Mouse (Mus musculus) v-Abl transformed pro-B cells (cell line): Measurements from ENCODE around the gene Prkg1.
"Not testable (repeated sequence)": the region's sequence is repeated elsewhere in the genome, so short reads cannot be mapped to it uniquely, and the experiment has no call there.

Experiments
- in situ Hi-C, 2 experiments: fragments of 400-800 bp; cut with MboI; formaldehyde crosslinking; loops; one replicate each; pipeline ENCODE4 v1.15.1; 2025; ENCODE audit not compliant: unreplicated experiment in 2 of 2

The Prkg1 gene

DNA sequence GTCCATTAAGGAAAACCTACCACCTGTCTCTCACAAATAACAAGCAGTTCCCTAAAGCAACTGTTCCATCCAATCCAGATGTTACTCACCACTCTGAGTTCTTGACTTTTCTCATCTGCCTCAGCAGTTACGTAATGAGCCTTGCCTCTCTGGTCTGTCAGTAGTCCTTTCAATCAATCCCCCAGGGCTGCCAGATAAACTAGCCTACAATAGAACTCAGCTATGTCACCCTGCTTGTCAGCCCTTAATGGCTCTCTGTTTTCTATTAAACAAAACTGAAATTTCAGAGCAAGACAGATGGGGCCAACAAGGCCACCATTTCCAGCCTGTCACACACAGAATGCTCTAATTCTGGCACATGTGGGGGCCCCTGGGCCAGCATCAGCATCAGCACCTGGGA lies 293.1 kb downstream of the Prkg1 start:
- in situ Hi-C loops, result no loop called here

GRCm38 (mm10) chr19:31460188-31460587 lies 304.6 kb downstream of the Prkg1 start:
- in situ Hi-C loops, result no loop called here

DNA sequence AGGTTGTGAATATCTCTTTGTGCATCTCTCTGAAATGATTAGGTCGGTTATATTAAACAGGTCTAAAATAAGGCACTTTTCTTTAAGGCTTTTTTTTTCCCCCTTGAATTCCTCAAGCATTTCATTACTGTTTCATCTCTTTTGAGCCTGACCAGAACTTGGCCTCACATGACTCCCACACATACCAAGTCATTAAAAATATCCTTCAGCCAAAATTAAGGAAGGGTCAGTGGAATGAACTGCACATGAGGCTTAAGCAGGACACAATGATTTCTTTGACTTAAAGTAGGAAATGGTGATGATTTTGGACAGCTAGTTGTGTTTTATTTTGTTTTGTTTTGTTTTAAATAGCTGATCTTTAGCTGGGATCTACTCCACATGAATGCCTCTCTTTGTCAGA lies 320.7 kb downstream of the Prkg1 start:
- in situ Hi-C loops, result no loop called here

GRCm38 (mm10) chr19:31442311-31442710 lies 322.5 kb downstream of the Prkg1 start:
- in situ Hi-C loops, result no loop called here

GRCm38 (mm10) chr19:31433446-31433845 lies 331.4 kb downstream of the Prkg1 start:
- in situ Hi-C loops, result no loop called here

GRCm38 (mm10) chr19:31431411-31431810 lies 333.4 kb downstream of the Prkg1 start:
- in situ Hi-C loops, result no loop called here

- in situ Hi-C loops, result no loop called here
Measured at GRCm38 (mm10) chr19:31426142-31426541, 338.7 kb downstream of the Prkg1 start.

- in situ Hi-C loops, result no loop called here
Measured at GRCm38 (mm10) chr19:31425199-31425598, 339.6 kb downstream of the Prkg1 start.

DNA sequence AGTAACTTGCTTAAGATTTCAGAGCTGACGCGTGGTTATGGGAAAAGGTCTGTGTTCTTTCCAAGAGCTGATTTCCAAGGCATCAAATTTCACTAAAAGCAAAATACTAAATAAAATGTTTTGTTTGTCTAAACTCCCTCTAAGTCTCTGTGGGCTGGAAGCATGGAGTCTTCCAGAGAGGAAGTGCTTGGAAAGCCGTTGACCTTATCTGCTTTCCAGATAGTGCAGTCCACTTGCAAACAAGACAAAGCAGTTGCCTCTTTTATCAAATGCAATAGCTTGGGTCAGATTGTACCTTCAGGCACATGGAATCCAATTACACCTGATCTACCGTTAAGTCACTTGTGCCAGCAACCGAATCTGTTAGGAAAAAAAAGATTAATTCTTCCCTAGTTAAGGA lies 340.5 kb downstream of the Prkg1 start:
- in situ Hi-C loops, result no loop called here

DNA sequence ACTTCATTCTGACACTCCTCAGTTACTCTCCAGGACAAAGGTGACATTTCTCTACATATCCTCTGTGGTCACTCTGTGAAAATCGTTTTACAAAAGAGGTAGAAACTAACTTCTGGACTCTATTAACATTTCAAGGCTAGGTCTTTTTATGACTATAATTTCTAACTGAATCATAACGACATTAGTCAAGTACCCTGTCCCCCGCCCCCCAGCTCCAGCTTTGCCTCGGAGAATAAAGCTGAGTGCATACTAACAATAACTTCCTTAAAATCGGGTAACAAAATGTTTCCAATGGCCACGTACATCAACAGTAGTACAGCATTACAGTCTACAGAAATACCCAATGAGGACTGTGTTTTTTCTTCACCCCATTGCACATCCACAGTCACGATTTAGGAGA lies 351.3 kb downstream of the Prkg1 start:
- in situ Hi-C loops, result no loop called here

DNA sequence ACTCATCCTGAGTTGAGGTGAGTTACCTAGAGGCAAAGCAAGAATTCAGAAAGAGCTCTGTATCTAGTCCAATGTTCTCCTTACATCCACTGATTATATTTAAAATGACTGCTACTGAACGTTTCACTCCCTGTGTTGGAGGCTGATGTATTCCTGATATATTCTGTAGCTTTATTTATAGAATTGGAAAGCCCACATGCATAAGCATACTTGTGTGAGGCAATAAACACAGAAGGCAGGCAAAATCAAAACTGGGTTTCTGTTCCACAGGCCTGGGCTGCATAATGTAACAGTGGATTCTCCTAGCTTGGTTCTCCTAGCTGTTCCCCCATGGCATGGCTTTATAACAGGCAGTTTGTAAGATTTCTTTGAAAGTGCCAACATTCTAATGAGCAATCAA lies 368.7 kb downstream of the Prkg1 start:
- in situ Hi-C loops, result no loop called here

GRCm38 (mm10) chr19:31385353-31385752 lies 379.5 kb downstream of the Prkg1 start:
- in situ Hi-C loops, result no loop called here

- in situ Hi-C loops, result no loop called here
Measured at GRCm38 (mm10) chr19:31383881-31384280, 381.0 kb downstream of the Prkg1 start.

DNA sequence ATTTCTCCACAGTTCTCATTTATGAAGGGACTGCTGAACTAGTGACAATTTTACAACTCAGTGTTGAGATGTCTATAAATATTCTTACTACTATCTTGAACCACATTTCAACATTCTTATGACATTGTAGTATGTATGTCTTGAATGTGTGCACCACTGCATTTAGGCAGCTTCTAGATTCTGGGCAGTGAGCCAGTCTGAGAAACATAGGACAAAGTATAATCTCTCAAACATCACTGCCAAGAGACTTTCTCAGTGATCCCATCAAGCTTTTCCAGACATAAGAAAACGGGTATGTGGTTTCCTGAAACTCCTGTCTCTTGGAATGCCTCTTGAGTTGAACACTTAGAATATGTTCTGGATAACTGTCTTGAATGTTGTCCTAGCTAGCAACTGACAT lies 394.7 kb downstream of the Prkg1 start:
- in situ Hi-C loops, result no loop called here

DNA sequence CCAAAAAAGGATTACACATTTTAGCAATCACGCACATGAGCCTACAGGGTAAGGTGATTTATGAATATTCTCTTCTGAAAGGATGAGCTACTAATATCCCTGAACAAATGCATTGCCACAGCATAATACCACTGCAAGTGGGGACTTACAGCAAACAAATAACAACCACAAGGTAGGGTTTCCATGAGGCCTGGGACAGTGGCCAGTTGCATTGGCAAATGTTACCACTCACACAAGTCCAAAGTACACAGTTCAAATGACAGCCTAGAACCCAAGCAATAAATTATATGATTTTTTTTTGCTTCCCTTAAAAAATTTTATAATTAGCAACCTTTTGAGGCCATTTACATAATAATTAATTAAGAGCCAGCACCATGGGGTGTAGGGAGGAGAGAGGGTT lies 395.7 kb downstream of the Prkg1 start:
- in situ Hi-C loops, result no loop called here

DNA sequence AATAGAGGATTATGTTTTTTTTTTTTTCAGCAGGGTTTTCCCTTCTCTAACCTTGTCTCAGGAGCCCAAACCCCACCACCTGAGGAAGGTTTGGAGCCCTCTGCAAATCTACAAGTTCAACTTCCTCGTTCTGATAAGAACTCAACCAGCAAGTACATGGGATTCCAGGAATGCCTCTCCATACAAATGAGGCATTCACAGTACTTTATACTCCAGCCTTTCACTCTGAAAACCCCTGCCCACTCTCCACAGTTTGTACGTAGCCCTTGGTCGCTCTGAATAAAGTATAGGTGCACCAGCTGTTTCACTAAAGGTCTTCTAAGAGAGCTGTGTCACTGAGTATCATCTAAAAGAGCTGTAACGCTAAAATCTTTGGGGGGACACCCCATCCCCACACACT lies 402.8 kb downstream of the Prkg1 start:
- in situ Hi-C loops, result no loop called here

DNA sequence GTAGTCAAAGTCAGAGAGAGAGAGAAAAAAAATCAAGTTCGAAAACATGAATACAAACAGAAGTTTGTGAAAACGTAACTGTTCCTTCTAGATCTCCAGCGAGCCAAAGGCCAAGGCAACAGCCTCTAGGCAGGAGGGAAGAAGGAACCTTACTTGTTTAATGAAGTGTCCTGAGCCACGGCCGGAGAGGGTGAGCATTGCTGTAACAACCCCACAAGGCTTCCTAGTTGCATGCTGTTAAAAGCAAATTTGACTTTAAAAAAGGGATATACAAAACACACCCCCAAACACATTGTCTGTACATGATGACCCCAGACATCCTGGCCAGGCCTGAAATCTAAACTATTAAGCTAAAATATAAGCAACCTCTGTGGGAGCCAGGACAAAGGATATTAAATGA lies 403.3 kb downstream of the Prkg1 start:
- in situ Hi-C loops, result no loop called here

DNA sequence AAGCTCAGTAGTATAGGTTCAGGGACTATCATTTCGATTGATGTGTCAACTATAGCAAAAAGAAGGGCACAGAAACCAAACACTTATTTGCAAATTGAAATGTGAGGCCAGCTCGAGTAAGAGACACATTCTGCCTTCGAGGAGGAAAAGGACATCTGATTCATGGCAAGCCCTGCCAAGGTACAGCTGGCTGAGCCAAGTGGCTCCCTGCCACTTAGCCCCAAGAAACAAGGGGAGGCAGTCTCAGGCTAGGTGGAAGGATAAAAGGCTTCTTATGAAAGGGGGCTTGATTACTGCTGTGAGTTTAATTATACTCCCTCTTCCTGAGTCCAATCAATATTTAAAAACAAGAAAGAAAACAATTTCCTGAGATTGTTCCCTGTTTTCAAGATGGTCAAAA lies 403.7 kb downstream of the Prkg1 start:
- in situ Hi-C loops, result no loop called here

- in situ Hi-C loops, result no loop called here
Measured at GRCm38 (mm10) chr19:31354959-31355358, 409.9 kb downstream of the Prkg1 start.

GRCm38 (mm10) chr19:31352784-31353183 lies 412.0 kb downstream of the Prkg1 start:
- in situ Hi-C loops, result not testable (repeated sequence)

GRCm38 (mm10) chr19:31351796-31352195 lies 413.0 kb downstream of the Prkg1 start:
- in situ Hi-C loops, result no loop called here

GRCm38 (mm10) chr19:31342150-31342549 lies 422.7 kb downstream of the Prkg1 start:
- in situ Hi-C loops, result loop anchor here (5.0 to 25.0 kb wide), 4 partner anchors 260 to 1345 kb away; partner anchors contain the start of gene Cstf2t (in 1 of the 2)

GRCm38 (mm10) chr19:31340898-31341297 lies 423.9 kb downstream of the Prkg1 start:
- in situ Hi-C loops, result loop anchor here (5.0 to 25.0 kb wide), 4 partner anchors 259 to 1346 kb away; partner anchors contain the start of gene Cstf2t (in 1 of the 2)
